Mouse (Mus musculus) embryonic facial prominence, embryonic 12.5 days (tissue): ENCODE data around the gene Rbm34. TPM values are rescaled to one million over a fixed set of nuclear protein-coding genes. Genes with fewer than 3 reads are reported as not detected.

Experiments used
- ATAC-seq: fragments of 200-750 bp; cut with Nextera tagmentation; 2 replicates; pipeline ENCODE4 v1.8.0; 2017; ENCODE audit not compliant: insufficient number of reproducible peaks, insufficient read depth, low FRiP score, low TSS enrichment
- H3K27ac ChIP-seq: fragments of 300-500 bp; sonication (generic); 2 replicates; pipeline ENCODE4 v1.5.1; 2016; ENCODE audit warnings: mild to moderate bottlenecking
- H3K27me3 ChIP-seq: fragments of 300-500 bp; sonication (generic); 2 replicates; pipeline ENCODE4 v1.6.1; 2016; ENCODE audit warnings: mild to moderate bottlenecking, moderate library complexity
- H3K36me3 ChIP-seq: fragments of 300-500 bp; sonication (generic); 2 replicates; pipeline ENCODE4 v1.6.1; 2016; ENCODE audit warnings: mild to moderate bottlenecking
- H3K4me1 ChIP-seq: fragments of 300-500 bp; sonication (generic); 2 replicates; pipeline ENCODE4 v1.6.1; 2016
- H3K4me2 ChIP-seq: fragments of 300-500 bp; sonication (generic); replicated peaks from 2 replicates; pipeline ENCODE4 v1.6.1; 2016; ENCODE audit warnings: mild to moderate bottlenecking, moderate library complexity
- H3K4me3 ChIP-seq: fragments of 300-500 bp; sonication (generic); 2 replicates; pipeline ENCODE4 v1.5.1; 2016; ENCODE audit warnings: mild to moderate bottlenecking
- H3K9ac ChIP-seq: fragments of 300-500 bp; sonication (generic); 2 replicates; pipeline ENCODE4 v1.6.1; 2016; ENCODE audit warnings: mild to moderate bottlenecking, moderate library complexity
- H3K9me3 ChIP-seq: fragments of 300-500 bp; sonication (generic); 2 replicates; pipeline ENCODE4 v1.6.1; 2016; ENCODE audit warnings: mild to moderate bottlenecking, moderate library complexity
- WGBS: fragments of 180-500 bp; shearing (Covaris S2); methylation state at CpG from one replicate; pipeline ENCODE4 v1.1.7; 2016; 5-methylcytosine and 5-hydroxymethylcytosine counted together
- polyA plus RNA-seq: library from polyadenylated mRNA; unstranded; fragments of >200 nt; fragmentation: Nextera tagmentation; extraction: Ambion mirVana; gene quantifications from 2 replicates; pipeline ENCODE4 v1.2.1, GENCODE M21; 2016

Gene Rbm34
- polyA plus RNA-seq, 1 experiment from 2014 or later: 35.4 TPM

DNA sequence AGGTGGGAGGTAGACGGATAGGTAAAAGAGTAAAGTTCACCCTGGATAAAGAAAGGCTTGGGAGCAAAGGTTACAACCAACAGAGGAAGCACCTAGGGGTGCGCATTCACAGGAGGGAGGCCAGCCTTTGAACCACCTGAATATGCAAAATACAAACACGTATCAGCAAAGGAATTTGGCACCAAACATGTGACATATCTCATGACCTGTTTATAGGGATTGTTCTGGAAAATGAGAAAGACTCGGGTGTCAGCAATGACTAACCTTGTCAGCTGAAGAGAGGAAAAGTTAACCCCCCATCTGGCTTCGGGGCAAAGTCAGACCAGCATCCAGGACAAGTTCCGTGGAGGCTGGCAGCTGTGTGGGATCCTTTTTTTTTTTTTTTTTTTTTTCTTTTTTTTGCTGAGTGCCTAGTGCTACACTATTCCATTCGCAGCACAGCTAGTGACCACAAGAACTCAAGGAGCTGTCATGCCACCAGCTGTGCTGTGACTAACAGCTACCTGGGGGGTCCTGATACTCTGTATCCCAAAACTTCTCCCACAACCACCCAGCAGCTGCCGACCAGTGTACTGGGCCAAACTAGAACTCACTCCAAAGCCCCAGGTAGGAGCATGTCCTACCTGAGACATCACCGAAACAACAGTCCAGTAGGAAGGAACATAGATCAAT is 67.5 kb downstream of the Rbm34 start:
- Histone ChIP-seq H3K9ac (no peak overlapping the region), H3K4me2 (no peak overlapping the region), H3K4me1 (no peaks in the 10 kb centered on the region), H3K9me3 (no peaks in the 10 kb centered on the region), H3K27me3 (no peaks in the 10 kb centered on the region), H3K36me3 (no peaks in the 10 kb centered on the region), H3K27ac (no peak overlapping the region), H3K4me3 (no peak overlapping the region)
- no peak for ATAC-seq
- WGBS: 64% methylated on average over 9 of the region's 9 CpGs

GRCm38 (mm10) chr8:126901612-126902011 is 69.3 kb downstream of the Rbm34 start:
- no peaks in the 10 kb centered on the region for H3K9me3 ChIP-seq
- H3K4me2 ChIP-seq: no peak overlapping the region
- H3K4me3 ChIP-seq: no peak overlapping the region
- H3K27me3 ChIP-seq: no peaks in the 10 kb centered on the region
- no peak overlapping the region for H3K27ac ChIP-seq
- H3K4me1 ChIP-seq: no peaks in the 10 kb centered on the region
- 84% methylated on average over 1 of the region's 1 CpGs for WGBS
- ATAC-seq: no peak
- no peaks in the 10 kb centered on the region for H3K36me3 ChIP-seq
- no peak overlapping the region for H3K9ac ChIP-seq

DNA sequence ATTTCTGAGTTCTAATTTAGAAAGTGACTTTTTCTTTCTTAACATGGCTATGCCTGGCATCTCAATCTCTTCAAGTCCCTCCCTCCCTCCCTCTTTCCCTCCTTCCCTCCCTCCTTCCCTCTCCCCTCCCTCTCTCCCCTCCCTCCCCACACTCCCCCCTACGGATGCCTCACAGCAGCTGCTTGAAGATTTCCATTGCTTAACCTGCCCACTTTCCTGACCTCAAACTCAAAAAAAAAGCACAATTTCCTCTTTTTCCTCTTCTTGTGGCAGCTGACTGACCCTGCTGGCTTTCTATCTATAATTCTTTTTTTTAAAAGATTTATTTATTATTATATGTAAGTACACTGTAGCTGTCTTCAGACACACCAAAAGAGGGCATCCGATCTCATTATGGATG is 69.8 kb downstream of the Rbm34 start:
- no peak for ATAC-seq
- WGBS: 70% methylated on average over 2 of the region's 2 CpGs
- Histone ChIP-seq H3K27me3 (no peaks in the 10 kb centered on the region), H3K9me3 (no peaks in the 10 kb centered on the region), H3K9ac (no peak overlapping the region), H3K4me2 (no peak overlapping the region), H3K4me1 (no peaks in the 10 kb centered on the region), H3K36me3 (no peaks in the 10 kb centered on the region), H3K27ac (no peak overlapping the region), H3K4me3 (no peak overlapping the region)

Other genes with a start within 250 kb of the Rbm34 start
- gene Tomm20, start 25.2 kb downstream of the Rbm34 start, polyA plus RNA-seq: 191 and 200 TPM in 2 replicates
- gene Pard3, start 92.8 kb upstream of the Rbm34 start, polyA plus RNA-seq: 50.6 and 54.3 TPM in 2 replicates